Mouse (Mus musculus): ENCODE data around the gene Yif1a.

DNA sequence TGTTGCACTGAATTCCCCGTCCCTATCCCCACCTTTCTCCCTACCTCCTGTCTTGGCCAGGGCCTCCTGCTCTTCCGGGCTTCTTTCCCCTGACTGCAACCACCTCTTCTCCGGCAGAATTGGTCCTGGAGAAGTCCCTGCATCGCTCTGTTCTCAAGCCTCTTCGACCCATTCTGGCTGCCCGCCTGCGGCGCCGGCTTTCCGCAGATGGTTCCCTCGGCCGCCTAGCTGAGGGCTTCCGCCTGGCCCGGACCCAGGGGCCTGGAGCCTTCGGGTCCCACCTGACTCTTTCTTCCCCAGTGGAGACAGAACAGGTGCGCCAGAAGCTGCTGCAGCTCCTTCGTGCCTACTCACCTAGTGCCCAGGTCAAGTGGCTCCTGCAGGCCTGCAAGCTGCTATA is 35.5 kb upstream of the Yif1a start:
- TF ChIP-seq EP300 (IDR thresholded peaks at IDR 0.05; ENCODE audit: low read depth), result no peak
- no peak for TF ChIP-seq CTCF (IDR thresholded peaks at IDR 0.05; ENCODE audit: low read depth)
